Mouse (Mus musculus): Measurements from ENCODE around the gene Slc38a1. TPM values are rescaled to one million over a fixed set of nuclear protein-coding genes. Genes with fewer than 3 reads are reported as not detected.

Gene Slc38a1
- 70.6 and 71.6 TPM in 2 replicates for polyA plus RNA-seq (2014; fragmentation: Nextera tagmentation; extraction: Ambion mirVana)

- TF ChIP-seq CTCF (IDR thresholded peaks at IDR 0.05; ENCODE audit: low read depth), result no peak
- peaks cover 4% of the 10 kb centered on the region; the same call in 1 of the 2 replicates for H3K36me3 ChIP-seq (ENCODE audit: insufficient read depth)
- peak within 1 kb of the TSS; percentile 98 for H3K27ac ChIP-seq (ENCODE audit: low read depth)
- H3K9me3 ChIP-seq (ENCODE audit: low read depth, low read length), result no peaks in the 10 kb centered on the region
- DNase-seq (peak; percentile 75), ATAC-seq (ENCODE audit: insufficient read depth) (peak; percentile 74)
- no peaks in the 10 kb centered on the region; the same call in 1 of the 2 replicates for H3K27me3 ChIP-seq (ENCODE audit: insufficient read depth, low read length)
- peak within 1 kb of the TSS; percentile 87 for H3K9ac ChIP-seq
- H3K4me3 ChIP-seq (ENCODE audit: low read depth, low read length), result peak within 1 kb of the TSS; percentile 68
- under 1% methylated on average over 64 of the region's 70 CpGs for WGBS
- H3K4me1 ChIP-seq (ENCODE audit: insufficient read depth), result peaks cover 7% of the 10 kb centered on the region; the same call in 1 of the 2 replicates
- H3K4me2 ChIP-seq, result peak within 1 kb of the TSS; percentile 97
These were observed at the start of gene Slc38a1 for GRCm38 (mm10) chr15:96642436-96643405. TSS of gene Slc38a1 (minus strand) at chr15:96642913.

GRCm38 (mm10) chr15:96692401-96692800 is 49.7 kb upstream of the Slc38a1 start:
- Histone ChIP-seq H3K9me3 (ENCODE audit: low read depth, low read length) (no peaks in the 10 kb centered on the region), H3K27ac (ENCODE audit: low read depth) (no peak overlapping the region), H3K4me2 (no peak overlapping the region), H3K9ac (no peak overlapping the region), H3K4me3 (ENCODE audit: low read depth, low read length) (no peak overlapping the region), H3K27me3 (ENCODE audit: insufficient read depth, low read length) (no peaks in the 10 kb centered on the region), H3K36me3 (ENCODE audit: insufficient read depth) (peaks cover 96% of the 10 kb centered on the region), H3K4me1 (ENCODE audit: insufficient read depth) (peaks cover 17% of the 10 kb centered on the region)
- ATAC-seq (ENCODE audit: insufficient read depth), result no peak
- DNase-seq, result no peak
- no peak for TF ChIP-seq CTCF (IDR thresholded peaks at IDR 0.05; ENCODE audit: low read depth)
- 89% methylated on average over 11 of the region's 11 CpGs for WGBS

- 86% methylated on average over 15 of the region's 15 CpGs for WGBS
- H3K36me3 ChIP-seq (ENCODE audit: insufficient read depth), result peaks cover 89% of the 10 kb centered on the region
- peaks cover 16% of the 10 kb centered on the region for H3K4me1 ChIP-seq (ENCODE audit: insufficient read depth)
These were observed 48.7 kb upstream of the Slc38a1 start for GRCm38 (mm10) chr15:96691381-96691780.

DNA sequence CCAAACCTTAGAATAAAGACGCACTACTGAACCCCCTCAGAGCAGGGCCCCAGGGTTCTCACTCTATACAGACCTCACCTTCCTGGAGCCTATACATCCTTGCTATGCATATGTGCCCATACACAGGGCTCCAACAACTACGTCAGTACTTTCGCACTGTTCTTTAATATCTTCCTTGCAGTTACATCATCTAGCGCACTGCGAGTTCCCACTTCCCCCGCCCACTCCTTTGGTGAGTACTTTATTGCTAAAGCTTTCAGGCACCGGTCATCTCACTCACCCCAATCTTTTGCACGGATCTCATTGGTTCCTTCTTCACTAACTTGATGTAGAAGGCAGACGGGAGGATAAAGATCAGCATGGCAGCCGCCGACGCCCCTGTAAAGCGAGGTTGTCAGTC is 48.1 kb upstream of the Slc38a1 start:
- whole genome bisulfite sequencing, result 88% methylated on average over 13 of the region's 13 CpGs
- no peak for TF ChIP-seq CTCF (IDR thresholded peaks at IDR 0.05; ENCODE audit: low read depth)
- H3K4me1 ChIP-seq (ENCODE audit: insufficient read depth), result peaks cover 11% of the 10 kb centered on the region
- H3K9ac ChIP-seq, result no peak overlapping the region
- no peak for ATAC-seq (ENCODE audit: insufficient read depth)
- H3K36me3 ChIP-seq (ENCODE audit: insufficient read depth), result peaks cover 83% of the 10 kb centered on the region
- no peak overlapping the region for H3K4me3 ChIP-seq (ENCODE audit: low read depth, low read length)
- no peak overlapping the region for H3K27ac ChIP-seq (ENCODE audit: low read depth)
- H3K4me2 ChIP-seq, result no peak overlapping the region
- no peak for DNase-seq
- no peaks in the 10 kb centered on the region for H3K27me3 ChIP-seq (ENCODE audit: insufficient read depth, low read length)
- no peaks in the 10 kb centered on the region for H3K9me3 ChIP-seq (ENCODE audit: low read depth, low read length)

More at GRCm38 (mm10) chr15:96691381-96691780, 48.7 kb upstream of the Slc38a1 start:
- H3K9ac ChIP-seq, result no peak overlapping the region
- H3K27ac ChIP-seq (ENCODE audit: low read depth), result no peak overlapping the region
- TF ChIP-seq CTCF (IDR thresholded peaks at IDR 0.05; ENCODE audit: low read depth), result no peak
- no peaks in the 10 kb centered on the region for H3K9me3 ChIP-seq (ENCODE audit: low read depth, low read length)
- DNase-seq (no peak), ATAC-seq (ENCODE audit: insufficient read depth) (no peak)
- no peak overlapping the region for H3K4me2 ChIP-seq
- H3K4me3 ChIP-seq (ENCODE audit: low read depth, low read length), result no peak overlapping the region
- no peaks in the 10 kb centered on the region for H3K27me3 ChIP-seq (ENCODE audit: insufficient read depth, low read length)

- H3K9me3 ChIP-seq (ENCODE audit: low read depth, low read length), result no peaks in the 10 kb centered on the region
These were observed 47.2 kb upstream of the Slc38a1 start for GRCm38 (mm10) chr15:96689919-96690318.

DNA sequence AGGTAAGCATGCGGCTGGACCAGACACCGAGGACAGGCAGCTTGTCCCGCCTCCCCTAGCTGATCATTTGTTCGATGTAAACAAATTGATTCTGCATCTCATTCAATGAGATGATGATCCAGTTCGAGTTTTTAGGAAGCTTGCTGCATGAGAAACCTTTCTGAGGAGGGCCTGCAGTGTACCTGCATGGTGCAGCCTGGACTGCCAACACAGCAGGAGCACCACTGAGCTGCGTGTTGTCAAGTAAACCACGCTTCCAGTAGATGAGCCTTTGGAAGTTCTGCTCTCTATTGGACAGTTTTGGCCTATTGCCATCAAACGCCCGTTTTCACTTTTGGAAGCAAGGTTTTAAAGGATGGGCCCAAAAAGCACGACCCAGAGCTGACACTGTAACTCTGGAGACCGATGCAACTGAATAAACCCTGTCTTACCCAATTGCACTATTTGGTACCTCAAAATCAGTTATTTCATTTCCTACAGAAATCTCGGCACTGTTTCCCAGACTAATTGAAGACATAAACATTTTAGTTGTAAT is 46.1 kb upstream of the Slc38a1 start:
- Histone ChIP-seq H3K9me3 (ENCODE audit: low read depth, low read length) (no peaks in the 10 kb centered on the region), H3K36me3 (ENCODE audit: insufficient read depth) (peaks cover 64% of the 10 kb centered on the region), H3K27ac (ENCODE audit: low read depth) (no peak overlapping the region), H3K4me2 (no peak overlapping the region), H3K27me3 (ENCODE audit: insufficient read depth, low read length) (no peaks in the 10 kb centered on the region), H3K4me3 (ENCODE audit: low read depth, low read length) (no peak overlapping the region), H3K9ac (no peak overlapping the region), H3K4me1 (ENCODE audit: insufficient read depth) (no peaks in the 10 kb centered on the region)
- DNase-seq, result peak; percentile 33
- WGBS, result 84% methylated on average over 12 of the region's 12 CpGs
- no peak for ATAC-seq (ENCODE audit: insufficient read depth)
- TF ChIP-seq CTCF (IDR thresholded peaks at IDR 0.05; ENCODE audit: low read depth), result no peak

More at GRCm38 (mm10) chr15:96689919-96690318, 47.2 kb upstream of the Slc38a1 start:
- no peaks in the 10 kb centered on the region for H3K27me3 ChIP-seq (ENCODE audit: insufficient read depth, low read length)
- 83% methylated on average over 9 of the region's 9 CpGs for WGBS
- DNase-seq (no peak), ATAC-seq (ENCODE audit: insufficient read depth) (no peak)
- 0 out of 2 replicates have a peak, but pooled peaks cover 6% of the 10 kb centered on the region for H3K4me1 ChIP-seq (ENCODE audit: insufficient read depth)
- no peak overlapping the region for H3K4me2 ChIP-seq
- H3K9ac ChIP-seq, result no peak overlapping the region
- H3K36me3 ChIP-seq (ENCODE audit: insufficient read depth), result peaks cover 74% of the 10 kb centered on the region
- H3K27ac ChIP-seq (ENCODE audit: low read depth), result no peak overlapping the region
- TF ChIP-seq CTCF (IDR thresholded peaks at IDR 0.05; ENCODE audit: low read depth), result no peak
- no peak overlapping the region for H3K4me3 ChIP-seq (ENCODE audit: low read depth, low read length)

GRCm38 (mm10) chr15:96688036-96688435 is 45.3 kb upstream of the Slc38a1 start:
- TF ChIP-seq CTCF (IDR thresholded peaks at IDR 0.05; ENCODE audit: low read depth), result no peak
- Histone ChIP-seq H3K27ac (ENCODE audit: low read depth) (no peak overlapping the region), H3K4me1 (ENCODE audit: insufficient read depth) (no peaks in the 10 kb centered on the region), H3K27me3 (ENCODE audit: insufficient read depth, low read length) (no peaks in the 10 kb centered on the region), H3K4me3 (ENCODE audit: low read depth, low read length) (no peak overlapping the region), H3K9ac (no peak overlapping the region), H3K9me3 (ENCODE audit: low read depth, low read length) (no peaks in the 10 kb centered on the region), H3K36me3 (ENCODE audit: insufficient read depth) (peaks cover 56% of the 10 kb centered on the region), H3K4me2 (no peak overlapping the region)
- 79% methylated on average over 6 of the region's 6 CpGs for WGBS
- ATAC-seq (ENCODE audit: insufficient read depth), result no peak
- no peak for DNase-seq
